Mouse (Mus musculus): Measurements from ENCODE around the gene Med4. TPM values are rescaled to one million over a fixed set of nuclear protein-coding genes. Genes with fewer than 3 reads are reported as not detected.

The Med4 gene
- total RNA-seq, 2 experiments from 2014 or later = 24.9 to 25.3 TPM

Other genes with a start within 250 kb of the Med4 start
- 10 to 100 TPM; 16.9 to 19.2 TPM for gene Rb1, start 184.2 kb upstream of the Med4 start, total RNA-seq (2021)
- gene Itm2b, start 124.7 kb upstream of the Med4 start, total RNA-seq (2021) = 100 to 1,000 TPM; 441 to 466 TPM
- 100 to 1,000 TPM; 381 to 391 TPM for gene Sucla2, start 15.3 kb downstream of the Med4 start, total RNA-seq (2021)
- 1 to 10 TPM; 6.9 to 7.0 TPM for gene Nudt15, start 38.2 kb downstream of the Med4 start, total RNA-seq (2021)
- not detected for gene Gm21750, start 151.2 kb downstream of the Med4 start, total RNA-seq (2021)

Measured in heart, postnatal 4 days (tissue).